Mouse (Mus musculus) testis, adult 2 months (tissue): Measurements from ENCODE around the gene Amotl1.

ENCODE experiments used
- CTCF ChIP-seq: fragments of 200-500 bp; IDR thresholded peaks from 2 replicates; pipeline ENCODE4 v1.5.1; 2012; ENCODE audit warnings: low read depth, mild to moderate bottlenecking, inconsistent platforms, low read length, moderate library complexity; ENCODE audit not compliant: control insufficient read depth, insufficient read depth, insufficient replicate concordance
- POLR2A ChIP-seq: fragments of 200-500 bp; IDR thresholded peaks from 2 replicates; pipeline ENCODE4 v1.6.1; 2012; ENCODE audit warnings: low read depth, mild to moderate bottlenecking, inconsistent platforms, low read length, moderate library complexity; ENCODE audit not compliant: control insufficient read depth

GRCm38 (mm10) chr9:14563351-14563750, 81.5 kb downstream of the Amotl1 start:
- no peak for TF ChIP-seq CTCF
- no peak for TF ChIP-seq POLR2A
